Mouse (Mus musculus) midbrain, postnatal 0 days (tissue): ENCODE data around the gene 9430007A20Rik. TPM values are rescaled to one million over a fixed set of nuclear protein-coding genes. Genes with fewer than 3 reads are reported as not detected.
"Not testable (repeated sequence)": the region's sequence is repeated elsewhere in the genome, so short reads cannot be mapped to it uniquely, and the experiment has no call there.

Experiments
- ATAC-seq: fragments of 200-750 bp; cut with Nextera tagmentation; 2 replicates; pipeline ENCODE4 v1.8.0; 2017; ENCODE audit warnings: moderate number of reproducible peaks, mild to moderate bottlenecking, moderate TSS enrichment, moderate library complexity; ENCODE audit not compliant: low FRiP score
- DNase-seq: peaks from one replicate; pipeline ENCODE4 v3.0.0-alpha.2; 2015; ENCODE audit warnings: low spot score
- H3K27ac ChIP-seq: fragments of 300-500 bp; sonication (generic); 2 replicates; pipeline ENCODE4 v1.5.1; 2014; ENCODE audit warnings: low read depth, mild to moderate bottlenecking, low read length, mixed read lengths
- H3K27me3 ChIP-seq: fragments of 300-500 bp; sonication (generic); 2 replicates; pipeline ENCODE4 v1.6.1; 2014; ENCODE audit warnings: low read length, control low read depth, mixed read lengths; ENCODE audit not compliant: insufficient read depth
- H3K36me3 ChIP-seq: fragments of 300-500 bp; sonication (generic); 2 replicates; pipeline ENCODE4 v1.6.1; 2014; ENCODE audit warnings: low read length, control low read depth, mixed read lengths; ENCODE audit not compliant: insufficient read depth
- H3K4me1 ChIP-seq: fragments of 300-500 bp; sonication (generic); 2 replicates; pipeline ENCODE4 v1.6.1; 2014; ENCODE audit warnings: mild to moderate bottlenecking, control low read depth, antibody characterized with exemption, low read length, mixed read lengths; ENCODE audit not compliant: insufficient read depth
- H3K4me2 ChIP-seq: fragments of 300-500 bp; sonication (generic); 2 replicates; pipeline ENCODE4 v1.6.1; 2014; ENCODE audit warnings: low read depth, mild to moderate bottlenecking, low read length, mixed read lengths; ENCODE audit not compliant: poor library complexity, severe bottlenecking
- H3K4me3 ChIP-seq: fragments of 300-500 bp; sonication (generic); 2 replicates; pipeline ENCODE4 v1.5.1; 2014; ENCODE audit warnings: low read depth, mild to moderate bottlenecking, low read length, moderate library complexity
- H3K9ac ChIP-seq: fragments of 300-500 bp; sonication (generic); replicated peaks from 2 replicates; pipeline ENCODE4 v1.6.1; 2014; ENCODE audit warnings: mild to moderate bottlenecking, low read length, moderate library complexity, mixed read lengths; ENCODE audit not compliant: poor library complexity, severe bottlenecking
- H3K9me3 ChIP-seq: fragments of 300-500 bp; sonication (generic); 2 replicates; pipeline ENCODE4 v1.6.1; 2016; ENCODE audit warnings: low read length, control low read depth
- CTCF ChIP-seq: IDR thresholded peaks from 2 replicates; pipeline ENCODE4 v1.5.1; 2016; ENCODE audit warnings: antibody characterized with exemption, mild to moderate bottlenecking
- WGBS: fragments of 180-500 bp; shearing (Covaris S2); extraction: QIAGEN DNeasy Blood & Tissue Kit; methylation state at CpG from one replicate; pipeline ENCODE4 v1.1.7; 2014; 5-methylcytosine and 5-hydroxymethylcytosine counted together
- polyA plus RNA-seq: library from polyadenylated mRNA; unstranded; fragments of >200 nt; fragmentation: Nextera tagmentation; extraction: Ambion mirVana; gene quantifications from 2 replicates; pipeline ENCODE4 v1.2.1, GENCODE M21; 2015
- total RNA-seq: library from RNA; depleted of rRNA; stranded (reverse); fragments of >200 nt; gene quantifications from 2 replicates; pipeline ENCODE4 v1.2.3, GENCODE M21; 2014; rRNA removed

The 9430007A20Rik gene
- not detected in 2 replicates for total RNA-seq
- polyA plus RNA-seq = not detected in 2 replicates

DNA sequence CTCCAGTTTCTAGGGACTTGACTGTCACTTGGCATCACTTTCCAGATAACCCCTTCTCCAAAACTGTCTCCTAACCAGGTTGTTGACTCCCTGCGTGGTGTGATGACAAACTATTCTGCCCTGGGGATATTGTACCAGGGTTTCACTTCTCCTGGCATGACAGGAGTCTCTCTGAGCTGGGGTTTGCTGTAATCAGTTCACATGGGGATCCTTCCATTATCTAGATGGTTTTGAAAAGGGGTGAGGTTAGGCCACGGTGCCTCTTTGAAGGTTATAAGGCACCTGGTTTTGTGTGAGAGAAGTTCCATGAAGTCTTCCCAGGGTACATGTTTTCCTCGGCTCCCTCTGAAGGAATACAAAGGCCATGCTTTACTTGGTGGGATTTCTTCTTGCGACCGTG lies at the start of gene 9430007A20Rik:
Gene 9430007A20Rik, plus strand, starts transcription at position 301 of the 400 bp plus-strand sequence.
- Histone ChIP-seq H3K4me3 (no peak within 1 kb of the TSS), H3K4me1 (no peaks in the 10 kb centered on the region), H3K9me3 (peaks cover 28% of the 10 kb centered on the region), H3K36me3 (no peaks in the 10 kb centered on the region), H3K9ac (no peak within 1 kb of the TSS), H3K4me2 (no peak within 1 kb of the TSS), H3K27ac (no peak within 1 kb of the TSS), H3K27me3 (no peaks in the 10 kb centered on the region)
- no peak for ATAC-seq
- TF ChIP-seq CTCF = no peak
- WGBS = 77% methylated on average over 5 of the region's 5 CpGs
- no peak for DNase-seq

DNA sequence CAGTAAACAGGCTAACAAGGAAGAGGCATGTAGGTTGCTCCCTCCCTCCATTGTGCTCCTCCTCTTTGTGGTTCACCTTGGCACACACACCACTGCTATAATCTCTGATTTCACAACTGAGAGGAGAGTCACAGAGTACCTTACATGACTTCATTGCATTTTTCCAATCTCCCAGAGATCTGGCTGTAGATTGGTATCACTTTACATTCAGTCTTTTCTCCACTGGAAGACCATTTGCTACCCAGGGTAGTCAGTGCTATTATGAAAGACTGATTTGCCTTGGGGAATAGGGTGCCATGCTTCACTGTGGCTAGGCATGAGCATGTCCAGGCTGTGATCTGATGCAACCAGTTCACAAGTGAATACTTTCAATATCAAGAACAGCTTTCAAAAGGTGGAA lies 26.3 kb upstream of the 9430007A20Rik start:
- Histone ChIP-seq H3K4me1 (no peaks in the 10 kb centered on the region), H3K4me3 (no peak overlapping the region), H3K27ac (no peak overlapping the region), H3K4me2 (no peak overlapping the region), H3K9ac (no peak overlapping the region), H3K36me3 (no peaks in the 10 kb centered on the region), H3K9me3 (peaks cover 36% of the 10 kb centered on the region), H3K27me3 (no peaks in the 10 kb centered on the region)
- DNase-seq (no peak), ATAC-seq (no peak)
- TF ChIP-seq CTCF = no peak

DNA sequence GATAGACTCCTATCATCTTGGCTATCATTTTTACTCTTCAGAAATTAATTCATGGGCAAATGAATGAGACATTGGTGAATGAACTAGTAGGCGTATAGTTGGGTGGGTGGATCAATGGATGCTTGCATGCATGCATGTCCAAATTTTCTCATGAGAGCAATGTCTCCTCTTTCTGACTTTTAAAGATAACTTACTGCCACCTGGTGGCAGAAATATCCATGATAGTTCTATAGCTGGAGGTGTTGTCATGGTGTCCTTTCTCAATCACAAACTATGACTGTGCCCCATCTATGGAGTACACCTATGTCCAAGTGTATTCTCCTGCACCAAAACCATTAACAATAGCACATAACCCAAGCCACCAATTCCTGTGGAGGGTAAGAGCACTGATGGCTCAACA lies 13.1 kb upstream of the 9430007A20Rik start:
- H3K9me3 ChIP-seq = peaks cover 34% of the 10 kb centered on the region
- 85% methylated on average over 1 of the region's 1 CpGs for WGBS
- H3K4me1 ChIP-seq = no peaks in the 10 kb centered on the region
- DNase-seq (no peak), ATAC-seq (no peak)
- H3K27me3 ChIP-seq = no peaks in the 10 kb centered on the region
- no peak overlapping the region for H3K4me2 ChIP-seq
- H3K27ac ChIP-seq = no peak overlapping the region
- H3K36me3 ChIP-seq = no peaks in the 10 kb centered on the region
- TF ChIP-seq CTCF = no peak
- no peak overlapping the region for H3K4me3 ChIP-seq
- no peak overlapping the region for H3K9ac ChIP-seq

DNA sequence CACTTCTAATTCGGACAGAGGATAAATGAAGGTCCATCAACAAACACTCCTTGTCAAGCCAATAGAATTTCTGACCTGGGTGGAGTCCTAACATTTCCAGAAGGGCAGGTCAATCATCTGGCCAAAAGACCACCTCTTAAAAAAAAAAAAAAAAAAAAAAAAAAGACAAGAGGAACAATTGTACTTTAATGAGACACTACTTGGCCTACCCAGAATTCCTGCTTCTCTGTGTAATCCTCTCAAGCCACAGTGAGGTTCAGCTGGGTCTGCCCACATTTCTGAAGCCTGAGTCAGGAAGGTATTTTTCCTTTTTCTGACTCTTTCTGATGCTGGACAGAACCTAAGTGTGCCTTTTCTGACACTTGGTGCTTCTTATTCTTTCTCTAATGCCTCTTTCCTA lies 25.1 kb downstream of the 9430007A20Rik start:
- Histone ChIP-seq H3K4me2 (no peak overlapping the region), H3K4me1 (no peaks in the 10 kb centered on the region), H3K27ac (no peak overlapping the region), H3K9me3 (peaks cover 44% of the 10 kb centered on the region), H3K9ac (no peak overlapping the region), H3K27me3 (no peaks in the 10 kb centered on the region), H3K4me3 (no peak overlapping the region), H3K36me3 (no peaks in the 10 kb centered on the region)
- WGBS = 82% methylated on average over 1 of the region's 1 CpGs
- no peak for ATAC-seq
- TF ChIP-seq CTCF = no peak
- no peak for DNase-seq

DNA sequence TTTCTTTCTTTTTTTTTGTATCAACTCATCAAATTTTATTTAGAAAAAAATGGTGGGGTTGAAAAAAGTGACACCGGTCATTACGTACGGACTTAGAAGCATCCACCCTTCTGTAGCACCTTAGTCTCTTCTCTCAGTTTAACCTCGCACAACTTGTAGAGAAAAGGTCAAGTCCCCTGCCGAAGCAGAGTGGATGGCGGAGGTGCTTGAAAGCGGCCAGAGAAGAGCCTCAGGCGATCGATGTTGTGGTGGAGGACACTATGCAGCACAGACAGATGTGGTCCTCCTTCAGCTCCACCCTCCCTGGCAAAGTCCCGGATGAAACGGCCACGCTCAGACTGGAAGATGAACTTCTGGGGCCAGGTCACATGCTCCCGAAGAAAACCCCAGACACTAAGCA lies 25.7 kb downstream of the 9430007A20Rik start:
- not testable (repeated sequence) for H3K9ac ChIP-seq, H3K27me3 ChIP-seq, H3K36me3 ChIP-seq, H3K4me1 ChIP-seq, DNase-seq, ATAC-seq, H3K27ac ChIP-seq, H3K4me2 ChIP-seq, H3K4me3 ChIP-seq
- H3K9me3 ChIP-seq = peaks cover 44% of the 10 kb centered on the region
- 92% methylated on average over 13 of the region's 13 CpGs for WGBS

DNA sequence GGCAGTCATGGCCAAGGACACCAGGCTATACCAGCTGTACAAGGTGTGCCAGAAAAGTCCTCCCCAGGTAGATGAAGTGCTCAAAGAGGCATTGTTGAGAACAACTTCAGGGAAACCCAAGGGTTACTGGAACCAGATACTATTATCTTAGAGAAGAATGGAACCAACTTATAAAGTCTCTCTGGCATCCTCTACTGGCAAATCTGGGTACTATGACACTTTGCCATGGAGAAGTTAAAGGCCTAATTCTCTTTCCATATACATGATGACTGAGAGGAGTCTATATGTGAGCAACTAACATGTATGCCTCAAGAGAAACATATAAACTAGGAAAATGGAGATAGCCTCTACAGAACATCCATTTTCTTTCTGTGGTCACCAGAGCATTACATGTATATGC lies 31.5 kb downstream of the 9430007A20Rik start:
- Histone ChIP-seq H3K4me1 (no peaks in the 10 kb centered on the region), H3K36me3 (no peaks in the 10 kb centered on the region), H3K9me3 (peaks cover 35% of the 10 kb centered on the region), H3K27ac (no peak overlapping the region), H3K4me3 (no peak overlapping the region), H3K9ac (no peak overlapping the region), H3K27me3 (no peaks in the 10 kb centered on the region), H3K4me2 (no peak overlapping the region)
- DNase-seq (no peak), ATAC-seq (no peak)
- TF ChIP-seq CTCF = no peak

DNA sequence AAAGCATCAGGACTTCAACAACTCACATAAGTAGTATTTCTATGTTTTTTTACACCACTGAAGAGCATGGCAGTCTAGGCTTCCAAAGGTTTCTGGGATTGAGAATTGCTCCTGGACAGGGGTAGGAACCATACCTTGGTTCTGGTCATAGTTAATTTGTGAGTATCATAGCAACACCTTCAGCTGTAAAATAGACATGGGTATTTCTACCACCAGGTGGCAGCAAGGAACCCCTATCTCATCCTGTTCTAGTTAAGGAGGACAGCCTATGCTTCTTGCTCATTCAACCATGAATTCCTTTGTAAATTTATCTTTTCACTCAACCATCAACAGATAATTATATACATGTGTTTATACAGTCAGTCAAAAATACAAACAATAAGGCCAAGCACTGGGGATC lies 40.2 kb downstream of the 9430007A20Rik start:
- no peaks in the 10 kb centered on the region for H3K27me3 ChIP-seq
- H3K4me2 ChIP-seq = no peak overlapping the region
- DNase-seq (no peak), ATAC-seq (no peak)
- H3K4me3 ChIP-seq = no peak overlapping the region
- no peak overlapping the region for H3K9ac ChIP-seq
- no peak for TF ChIP-seq CTCF
- H3K9me3 ChIP-seq = peaks cover 51% of the 10 kb centered on the region
- H3K36me3 ChIP-seq = no peaks in the 10 kb centered on the region
- no peak overlapping the region for H3K27ac ChIP-seq
- H3K4me1 ChIP-seq = no peaks in the 10 kb centered on the region
